Mouse (Mus musculus) layer of hippocampus, adult 9-11 months (tissue): Measurements from ENCODE around the gene Lzts2.

Experiments
- DNase-seq: peaks from one replicate; pipeline ENCODE4 v3.0.0; 2022

Lzts2 gene

DNA sequence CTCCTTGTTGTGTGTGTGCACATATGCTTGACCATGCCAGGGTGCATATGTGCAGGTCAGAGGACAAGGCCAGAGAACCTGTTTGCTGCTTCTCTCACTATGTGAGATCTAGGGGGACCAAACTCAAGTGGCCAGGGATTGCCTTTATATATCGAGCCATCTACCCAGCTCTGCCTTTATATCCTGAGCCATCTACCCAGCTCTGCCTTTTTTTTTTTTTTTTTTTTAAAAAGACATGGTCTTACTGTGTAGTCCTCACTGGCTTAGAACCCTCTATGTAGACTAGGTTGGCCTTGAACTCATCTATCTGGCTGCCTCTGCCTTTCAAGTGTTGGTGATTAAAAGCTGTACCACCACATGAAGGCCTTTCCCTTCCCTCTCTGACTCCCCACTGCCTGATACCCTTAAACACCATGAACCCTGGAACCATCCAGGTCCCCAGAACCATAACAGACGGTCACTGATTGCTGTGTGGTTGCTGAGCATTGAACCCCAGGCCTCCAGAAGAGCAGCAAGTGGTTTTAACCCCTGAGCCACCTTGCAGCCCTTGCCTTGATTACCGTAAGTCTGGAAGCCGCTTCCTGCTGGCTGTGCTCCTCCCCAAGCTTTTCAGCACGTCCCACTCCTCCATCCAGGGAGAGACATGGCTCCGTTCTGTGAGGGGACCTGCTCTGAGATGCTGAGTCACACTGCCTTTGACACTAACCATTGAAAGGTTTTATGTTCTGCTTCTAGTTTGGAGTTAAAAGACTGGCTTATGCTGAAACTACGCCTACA is 10.3 kb upstream of the Lzts2 start:
- no peak for DNase-seq

DNA sequence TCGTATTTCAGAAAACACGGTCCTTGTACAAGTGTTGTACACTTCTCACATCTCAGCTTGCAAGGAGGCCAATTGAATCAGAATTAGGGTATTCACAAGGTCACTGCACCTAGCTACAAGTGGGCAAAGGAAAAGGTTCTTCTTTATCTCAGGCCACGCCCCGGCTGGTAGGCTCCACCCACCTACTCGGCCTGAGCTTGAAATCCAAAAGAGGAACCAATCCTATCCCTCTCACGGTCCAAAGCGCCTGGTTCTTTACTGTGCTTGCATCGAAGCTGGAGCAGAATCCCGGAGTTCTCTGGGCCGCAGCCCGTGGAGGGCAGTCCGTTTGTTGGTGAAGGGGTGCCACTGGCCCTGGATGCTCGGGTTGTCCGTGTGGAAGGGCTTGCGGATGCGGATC is 8.8 kb upstream of the Lzts2 start, which contains the start of gene Twnk:
Gene Twnk, plus strand, starts transcription at position 220 of the 400 bp plus-strand sequence.
- no peak for DNase-seq

DNA sequence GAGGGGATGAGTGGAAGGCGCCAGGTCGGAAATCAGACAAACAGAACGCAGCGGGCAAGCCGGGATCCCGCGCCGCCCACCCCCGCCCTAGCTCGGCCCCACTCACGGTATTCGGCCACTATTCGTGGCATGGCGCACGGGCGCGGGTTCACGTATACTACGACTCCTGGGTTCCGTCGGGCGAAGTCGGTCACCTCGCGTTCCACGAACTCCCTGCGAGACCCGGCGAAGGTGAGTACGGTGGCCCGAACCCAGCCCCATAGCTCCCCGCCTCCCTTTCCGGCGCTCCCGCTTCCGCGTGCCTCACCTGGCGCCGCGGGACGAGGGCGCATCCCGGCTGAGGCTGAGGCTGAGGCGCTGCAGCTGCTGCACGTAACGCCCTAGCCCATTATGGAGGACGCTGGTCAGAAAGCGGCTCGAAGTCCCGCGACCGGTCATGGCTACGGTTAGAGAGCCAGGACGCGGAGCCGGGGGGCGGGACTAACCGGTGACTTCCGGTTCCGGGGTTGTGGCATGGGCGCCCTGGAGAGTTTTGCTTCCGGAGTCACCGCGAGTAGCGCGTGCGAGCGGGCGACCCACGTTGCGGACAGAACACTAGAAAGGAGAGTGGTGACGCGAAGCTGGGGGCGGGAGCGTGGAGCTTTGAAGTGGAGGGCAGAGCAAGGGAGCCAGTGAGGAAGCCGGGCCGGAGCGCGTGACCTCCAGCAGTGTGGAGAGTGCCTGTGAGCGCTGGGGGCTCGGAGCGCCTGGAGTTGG is 8.1 kb upstream of the Lzts2 start, which contains the start of gene Mrpl43:
Gene Mrpl43, minus strand, starts transcription at position 486 of the 756 bp plus-strand sequence.
- DNase-seq: peak; percentile 96

DNA sequence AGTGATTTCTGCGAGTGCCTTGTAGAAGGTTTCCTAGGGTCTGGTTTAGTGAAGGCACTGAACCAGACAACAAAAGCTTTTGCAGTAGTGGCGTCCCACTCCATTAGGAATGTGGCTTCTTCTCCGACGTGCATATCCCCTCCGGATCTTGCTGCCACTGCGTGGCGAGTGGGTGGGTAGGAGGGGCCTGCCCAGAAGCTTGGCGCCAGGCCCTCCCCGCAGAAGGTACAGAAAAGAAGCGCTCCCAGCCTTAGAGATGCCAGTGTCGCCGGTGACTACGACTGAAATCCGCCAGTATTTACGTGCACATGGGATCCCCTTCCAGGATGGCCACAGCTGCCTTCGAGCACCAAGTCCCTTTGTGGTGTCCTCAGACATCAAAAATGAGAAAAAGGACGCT is 7.2 kb upstream of the Lzts2 start:
- DNase-seq: no peak

DNA sequence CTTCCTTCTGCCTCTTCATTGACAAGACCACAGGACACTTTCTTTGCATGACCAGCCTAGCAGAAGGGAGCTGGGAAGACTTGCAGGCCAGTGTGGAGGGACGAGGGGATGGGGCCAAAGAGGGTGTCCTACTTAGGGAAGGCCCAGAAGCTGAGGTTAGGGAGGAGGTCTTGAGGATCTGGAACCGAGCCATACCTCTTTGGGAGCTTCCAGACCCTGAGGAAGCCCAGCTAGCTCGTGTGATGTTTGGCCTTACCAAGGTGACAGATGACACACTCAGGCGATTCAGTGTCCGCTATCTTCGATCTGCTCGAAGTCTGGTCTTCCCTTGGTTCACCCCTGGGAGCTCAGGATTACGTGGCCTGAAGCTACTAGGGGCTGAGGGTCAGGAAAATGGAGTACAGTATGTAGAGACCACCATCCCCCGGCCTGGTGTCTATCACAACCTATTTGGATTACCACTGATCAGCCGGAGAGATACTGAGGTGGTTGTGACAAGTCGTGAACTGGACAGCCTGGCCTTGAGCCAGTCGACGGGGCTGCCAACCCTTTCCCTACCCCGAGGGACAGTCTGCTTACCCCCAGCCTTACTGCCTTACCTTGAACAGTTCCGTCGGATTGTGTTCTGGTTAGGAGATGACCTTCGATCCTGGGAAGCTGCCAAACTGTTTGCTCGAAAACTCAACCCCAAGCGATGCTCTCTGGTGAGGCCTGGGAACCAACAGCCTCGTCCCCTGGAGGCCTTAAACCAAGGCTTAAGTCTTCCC is 6.6 kb upstream of the Lzts2 start:
- DNase-seq: no peak

DNA sequence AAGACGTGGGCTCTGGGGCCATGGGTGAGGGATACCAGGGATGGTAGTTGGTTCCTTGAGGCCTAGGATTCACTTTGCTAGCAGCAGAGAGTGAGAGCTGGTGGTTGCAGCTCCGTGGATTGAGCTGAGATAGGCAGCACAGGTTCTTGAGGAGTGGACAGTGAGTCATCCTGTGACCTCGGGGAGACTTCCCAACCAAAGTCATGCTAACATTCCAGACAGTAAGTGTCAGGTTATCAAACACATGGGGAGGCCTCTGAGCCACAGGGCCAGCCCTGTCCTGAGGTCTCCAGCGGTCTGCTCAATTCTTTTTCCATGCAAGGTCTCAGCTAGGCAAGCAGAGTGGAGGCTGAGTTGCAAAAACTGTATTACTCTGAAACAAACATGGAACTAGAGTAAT is 3.6 kb upstream of the Lzts2 start:
- DNase-seq: no peak

DNA sequence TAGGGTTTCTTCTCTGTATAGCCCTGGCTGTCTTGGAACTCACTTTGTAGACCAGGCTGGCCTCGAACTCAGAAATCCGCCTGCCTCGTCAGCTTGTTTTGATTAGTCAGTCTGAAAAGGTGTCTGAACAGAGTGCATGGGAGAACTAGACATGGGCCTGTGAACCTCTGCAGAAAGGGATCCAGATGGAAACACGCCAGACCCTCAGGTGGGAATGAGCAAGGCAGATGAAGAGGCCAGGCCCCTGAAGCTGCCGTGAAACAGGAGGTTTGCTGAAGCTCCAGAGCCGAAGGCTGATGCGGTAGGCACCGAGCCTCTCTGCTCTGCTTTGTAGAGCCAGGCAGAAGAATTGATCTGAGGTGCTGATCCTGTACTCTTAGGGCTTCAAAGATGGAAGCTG is 2.0 kb upstream of the Lzts2 start:
- DNase-seq: no peak

DNA sequence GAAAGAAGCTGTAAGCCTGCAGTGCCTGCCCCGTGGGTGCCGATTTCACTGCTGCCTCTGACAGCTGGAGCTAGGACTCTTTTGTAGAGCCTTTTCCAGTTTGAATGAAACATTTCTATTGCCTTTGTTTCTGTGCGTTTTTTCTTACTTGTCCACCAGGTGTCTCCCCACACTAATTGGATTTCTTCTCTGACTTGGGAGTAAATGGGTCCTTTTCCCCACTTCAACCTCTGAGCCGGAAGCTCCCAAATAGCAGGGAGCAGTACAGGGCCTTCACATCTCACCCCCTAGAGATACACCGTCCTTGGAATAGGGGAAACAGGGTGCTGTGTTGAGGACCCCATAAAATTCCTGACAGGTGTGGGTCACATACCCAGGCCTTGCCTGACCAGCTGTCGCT is 1.6 kb upstream of the Lzts2 start:
- no peak for DNase-seq

DNA sequence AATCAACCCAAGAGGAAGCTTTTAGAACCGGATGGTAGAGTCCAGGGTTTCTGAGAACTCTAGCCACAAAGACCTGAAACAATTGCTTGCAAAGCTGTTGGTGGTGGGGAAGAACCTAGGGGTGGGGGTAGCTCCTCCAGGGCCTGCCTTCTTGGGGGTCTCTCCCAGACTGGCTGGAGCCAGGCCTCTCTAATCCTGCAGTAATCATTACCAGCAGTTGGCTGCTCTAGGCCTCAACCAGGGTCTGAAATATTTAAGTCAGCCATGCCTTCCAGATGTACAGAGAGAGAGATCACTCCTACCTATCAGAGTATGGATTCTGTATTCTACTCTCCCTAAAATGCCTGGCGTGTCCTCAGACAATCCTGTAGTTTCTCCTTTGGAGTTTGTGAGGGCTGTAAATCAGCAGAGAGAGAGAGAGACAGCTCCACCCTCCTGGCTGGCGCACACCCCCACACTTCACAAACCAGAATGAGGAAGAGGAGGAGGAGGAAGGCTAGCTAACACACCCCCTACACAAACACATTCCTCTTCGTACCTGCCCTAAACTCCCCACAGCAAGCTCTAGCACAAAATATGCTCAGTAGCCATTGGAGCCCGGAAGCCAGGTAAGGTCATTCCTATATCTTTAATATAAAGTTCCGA is 511 bp upstream of the Lzts2 start:
- no peak for DNase-seq

DNA sequence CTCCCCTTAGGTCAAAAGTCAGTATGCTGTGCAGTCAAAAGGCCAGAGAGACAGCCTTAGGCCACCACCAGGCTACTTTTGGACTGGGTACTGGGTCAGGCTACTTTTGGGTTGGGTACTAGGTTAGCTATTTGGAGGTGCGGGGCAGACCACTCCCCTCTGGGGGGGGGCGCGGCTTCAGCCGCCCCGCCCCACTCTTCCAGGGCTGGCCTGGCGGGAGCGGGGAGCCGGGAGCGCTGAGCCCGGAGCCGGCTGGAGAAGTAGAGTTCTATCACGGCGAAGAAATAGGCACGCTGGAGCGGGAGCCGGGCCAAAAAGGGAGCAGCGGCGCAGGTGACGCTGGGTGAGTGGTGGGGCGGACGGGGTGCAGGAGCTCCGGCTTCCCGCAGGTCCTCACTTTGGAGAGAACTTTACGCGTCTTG is 778 bp downstream of the Lzts2 start:
- no peak for DNase-seq

DNA sequence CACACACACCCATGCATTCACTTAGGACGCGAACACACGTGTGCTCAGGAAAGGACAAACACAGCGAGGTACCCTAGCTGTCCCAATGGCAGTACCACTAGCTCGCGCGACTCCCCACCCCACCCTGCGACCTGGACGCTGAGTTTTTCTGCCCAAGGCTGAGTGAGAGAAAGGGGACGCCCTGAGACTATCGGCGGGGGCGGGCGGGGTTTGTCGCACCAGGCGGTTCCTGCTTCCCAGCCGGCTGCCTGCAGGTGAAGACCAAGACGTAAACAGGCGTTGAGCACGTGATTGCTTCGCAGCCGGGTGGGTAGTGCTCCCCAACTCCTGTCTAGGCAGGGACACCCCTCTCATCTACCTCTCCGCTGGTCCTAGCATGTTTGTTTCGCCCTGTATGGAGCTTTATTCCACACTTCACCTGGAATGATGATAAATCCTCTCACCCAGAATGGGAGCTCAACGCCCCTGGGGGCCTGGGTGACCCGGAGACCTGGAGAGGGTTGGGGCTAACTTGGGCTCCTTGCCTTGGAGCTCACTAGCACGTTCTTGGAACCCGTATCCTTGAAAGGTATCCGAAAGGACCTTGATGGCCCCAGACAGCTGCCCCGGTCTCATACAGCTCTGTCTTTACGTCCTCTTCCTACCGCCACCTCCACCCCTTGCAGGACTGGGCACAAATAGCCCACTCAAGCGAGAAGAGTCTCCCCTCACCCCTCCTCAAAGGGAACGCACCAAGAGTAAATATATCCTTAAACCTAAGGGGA is 1.5 kb downstream of the Lzts2 start:
- DNase-seq: no peak

DNA sequence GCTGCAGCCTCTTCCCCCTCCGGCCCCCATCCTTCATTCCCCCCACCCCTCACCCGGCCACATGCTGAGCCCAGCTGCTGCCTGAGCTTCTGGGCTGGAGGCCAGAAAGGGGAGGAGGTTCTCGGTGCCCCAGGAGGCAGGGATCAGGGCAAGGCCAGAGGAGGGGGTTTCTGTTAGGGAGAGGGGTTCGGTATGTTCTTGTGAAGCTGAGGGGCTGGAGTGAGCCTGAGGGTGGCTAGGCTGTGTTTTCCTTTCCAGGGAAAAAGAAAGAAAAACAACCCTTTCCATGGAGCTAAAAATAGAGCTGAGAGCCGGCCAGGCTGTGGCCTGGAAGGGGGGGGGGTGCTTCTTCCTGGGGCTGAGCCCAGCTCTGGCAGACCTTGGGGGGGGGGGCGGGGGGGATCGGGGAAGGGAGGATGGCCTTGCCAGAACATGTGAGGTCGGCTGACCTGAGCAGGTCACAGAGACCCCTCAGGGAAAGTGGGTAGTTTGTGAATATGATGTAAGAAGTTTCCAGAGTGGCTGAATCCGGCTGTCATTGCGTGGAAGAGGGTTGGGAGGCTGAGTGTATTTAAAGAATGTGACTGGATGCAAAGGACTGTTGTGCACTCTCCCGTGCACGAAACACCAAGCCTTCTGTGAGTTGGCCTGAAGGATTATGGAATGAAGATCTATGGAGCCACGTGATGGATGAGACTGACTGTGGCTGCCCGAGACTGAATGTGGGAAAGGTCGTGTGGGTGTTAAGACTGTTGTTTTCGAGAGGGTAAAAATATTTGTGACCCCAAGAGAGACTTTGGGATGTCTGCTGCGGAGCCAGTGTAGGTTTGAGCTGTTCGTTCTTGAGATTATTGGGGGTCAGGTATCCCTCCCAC is 2.4 kb downstream of the Lzts2 start:
- DNase-seq: peak; percentile 82

DNA sequence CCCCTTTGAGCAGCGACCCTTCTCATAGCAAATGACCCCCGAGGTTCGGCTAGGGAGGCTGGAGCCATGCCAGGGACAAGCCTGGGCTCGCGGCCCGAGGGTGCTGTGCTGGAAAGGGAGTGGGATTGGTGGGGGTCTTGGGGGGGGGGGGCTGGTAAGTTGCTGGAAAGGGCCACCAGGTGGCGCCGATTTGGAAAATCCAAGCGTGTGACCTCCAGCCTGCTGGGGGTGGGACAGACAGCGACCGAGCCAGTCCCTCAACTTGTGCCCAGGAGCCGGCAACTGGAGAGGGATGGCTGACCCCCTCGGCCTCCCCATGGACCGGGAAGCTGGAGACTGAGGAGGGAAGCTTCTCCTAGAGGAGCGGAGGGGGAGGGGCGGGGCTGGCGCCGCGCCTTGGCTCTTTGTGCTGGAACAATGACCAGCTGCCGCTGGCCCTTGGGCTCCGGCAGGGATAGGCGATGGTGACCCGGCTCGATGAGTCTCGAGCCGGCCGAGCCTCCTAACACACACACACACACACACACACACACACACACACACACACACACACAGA is 3.1 kb downstream of the Lzts2 start:
- peak; percentile 87 for DNase-seq

DNA sequence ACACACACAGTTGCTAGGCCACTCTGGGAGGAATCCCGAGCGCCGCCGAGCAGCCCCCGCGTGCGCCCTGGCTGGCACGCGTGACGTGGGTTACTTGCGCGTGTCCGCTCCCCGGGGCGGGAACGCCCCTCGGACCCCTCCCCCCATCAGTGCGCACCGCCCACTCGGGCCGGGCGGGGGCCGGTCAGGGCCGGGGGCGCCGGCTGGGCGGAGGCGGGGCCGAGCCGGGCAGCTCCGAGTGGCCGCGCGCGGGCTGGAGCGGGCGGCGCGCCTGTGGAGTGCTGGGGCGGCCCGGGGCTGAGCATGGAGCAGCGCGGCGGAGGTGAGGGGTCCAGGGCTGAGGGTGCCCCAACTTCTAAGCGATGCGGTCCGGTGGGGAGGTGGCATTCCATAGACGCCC is 3.7 kb downstream of the Lzts2 start:
- DNase-seq: peak; percentile 88

DNA sequence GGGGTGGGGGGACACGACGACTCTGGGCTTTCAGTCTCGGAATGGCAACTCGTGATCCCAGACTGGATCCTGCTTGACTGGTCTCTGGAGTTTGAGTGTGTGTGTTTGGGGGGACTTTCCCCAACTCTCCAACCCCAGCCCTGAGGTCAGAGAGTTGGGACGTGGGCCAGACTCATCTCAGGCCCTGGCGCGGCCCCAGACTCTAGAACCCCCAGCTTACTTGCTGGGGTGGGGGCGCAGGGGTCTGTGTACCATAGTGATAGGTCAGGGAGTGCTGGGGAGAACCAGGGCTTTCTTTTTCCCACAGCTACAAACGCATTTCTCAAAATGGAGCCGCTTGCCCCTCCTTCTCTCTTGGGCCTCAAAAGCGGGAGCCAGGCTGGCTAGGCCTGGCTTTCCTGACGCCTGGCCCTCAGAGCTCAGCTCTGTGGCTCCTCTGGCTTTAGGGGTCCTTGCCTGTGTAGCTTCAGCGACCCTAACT is 4.2 kb downstream of the Lzts2 start:
- DNase-seq: no peak

DNA sequence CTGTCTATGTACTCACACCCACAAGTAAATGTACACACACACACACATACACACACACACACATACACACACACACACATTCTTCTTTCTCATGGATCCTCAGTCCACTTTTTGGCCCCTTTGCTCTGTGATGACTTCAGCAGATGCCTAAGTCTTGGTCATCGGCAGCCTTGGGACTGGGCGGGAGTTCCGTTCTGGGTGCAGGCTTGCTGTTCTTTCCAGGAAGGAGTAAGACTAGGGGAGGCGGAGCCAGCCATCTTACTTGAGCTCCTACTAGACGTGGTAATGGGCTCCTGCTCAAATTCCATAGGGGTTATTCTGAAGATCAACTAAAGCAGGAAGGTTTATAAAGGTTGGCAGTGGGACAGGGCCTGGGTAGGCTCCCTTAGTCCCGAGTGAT is 6.1 kb downstream of the Lzts2 start:
- DNase-seq: no peak

DNA sequence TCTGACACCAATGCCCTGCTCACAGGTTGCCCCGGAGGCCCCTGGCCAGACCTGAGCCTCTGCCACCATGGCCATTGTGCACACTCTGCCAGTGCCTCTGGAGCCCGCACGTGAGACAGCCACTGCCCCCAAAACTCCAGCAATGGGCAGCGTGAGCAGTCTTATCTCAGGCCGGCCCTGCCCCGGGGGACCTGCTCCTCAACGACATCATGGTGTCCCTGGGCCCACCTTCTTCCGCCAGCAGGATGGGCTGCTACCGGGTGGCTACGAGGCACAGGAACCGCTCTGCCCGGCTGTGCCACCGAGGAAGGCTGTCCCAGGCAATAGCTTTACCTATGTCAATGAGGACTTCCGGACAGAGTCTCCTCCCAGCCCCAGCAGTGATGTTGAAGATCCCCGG is 7.1 kb downstream of the Lzts2 start:
- no peak for DNase-seq

DNA sequence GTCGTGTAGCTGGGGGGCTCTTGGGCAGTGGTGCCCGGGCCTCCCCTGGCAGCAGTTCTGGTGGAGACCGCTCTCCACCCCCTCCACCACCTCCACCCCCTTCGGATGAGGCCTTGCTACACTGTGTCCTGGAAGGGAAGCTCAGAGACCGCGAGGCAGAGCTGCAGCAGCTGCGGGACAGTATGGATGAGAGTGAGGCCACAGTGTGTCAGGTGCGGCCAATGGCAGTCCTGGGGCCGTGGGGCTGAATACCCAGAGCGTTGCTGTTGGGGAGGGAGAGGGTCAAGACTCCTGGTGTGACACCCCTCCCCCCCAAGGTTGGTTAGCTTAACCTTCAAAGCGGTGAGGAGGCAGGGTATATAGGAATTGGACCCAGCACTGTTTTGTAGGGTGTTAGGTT is 9.8 kb downstream of the Lzts2 start:
- no peak for DNase-seq

DNA sequence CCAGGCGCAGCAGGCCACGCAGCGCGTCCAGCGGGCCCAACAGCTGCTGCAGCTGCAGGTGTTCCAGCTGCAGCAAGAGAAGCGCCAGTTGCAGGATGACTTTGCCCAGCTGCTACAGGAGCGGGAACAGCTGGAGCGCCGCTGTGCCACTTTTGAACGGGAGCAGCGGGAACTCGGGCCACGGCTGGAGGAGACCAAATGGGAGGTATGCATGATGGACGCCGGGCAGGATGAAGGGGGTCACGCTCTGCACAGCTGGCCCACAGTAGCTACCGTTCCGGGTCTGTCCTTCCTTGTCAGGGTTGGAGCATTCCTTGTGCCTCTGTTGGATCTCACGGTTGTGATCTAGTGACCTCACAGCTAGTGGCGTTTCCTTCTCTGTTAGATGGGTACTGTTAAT is 10.6 kb downstream of the Lzts2 start:
- DNase-seq: no peak

DNA sequence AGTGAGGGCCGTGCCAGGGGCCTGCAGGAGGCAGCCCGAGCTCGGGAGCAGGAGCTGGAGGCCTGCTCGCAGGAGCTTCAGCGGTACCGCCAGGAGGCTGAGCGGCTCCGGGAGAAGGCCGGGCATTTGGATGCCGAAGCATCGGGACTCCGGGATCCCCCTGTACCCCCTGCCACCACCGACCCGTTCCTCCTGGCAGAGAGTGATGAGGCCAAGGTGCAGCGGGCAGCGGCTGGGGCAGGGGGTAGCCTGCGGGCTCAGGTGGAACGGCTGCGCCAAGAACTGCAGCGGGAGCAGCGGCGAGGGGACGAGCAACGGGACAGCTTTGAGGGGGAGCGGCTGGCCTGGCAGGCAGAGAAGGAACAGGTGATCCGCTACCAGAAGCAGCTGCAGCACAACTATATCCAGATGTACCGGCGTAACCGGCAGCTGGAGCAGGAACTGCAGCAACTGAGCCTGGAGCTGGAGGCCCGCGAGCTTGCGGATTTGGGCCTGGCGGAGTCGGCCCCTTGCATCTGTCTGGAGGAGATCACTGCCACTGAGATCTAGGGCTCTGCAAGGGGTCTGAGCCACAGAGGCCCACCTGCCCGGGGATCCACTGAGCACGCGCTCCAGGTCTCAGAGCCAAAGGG is 11.8 kb downstream of the Lzts2 start:
- DNase-seq: no peak
